Comparison of ENCODE assay signal across 8 mouse cellular contexts in the genomic region with DNA sequence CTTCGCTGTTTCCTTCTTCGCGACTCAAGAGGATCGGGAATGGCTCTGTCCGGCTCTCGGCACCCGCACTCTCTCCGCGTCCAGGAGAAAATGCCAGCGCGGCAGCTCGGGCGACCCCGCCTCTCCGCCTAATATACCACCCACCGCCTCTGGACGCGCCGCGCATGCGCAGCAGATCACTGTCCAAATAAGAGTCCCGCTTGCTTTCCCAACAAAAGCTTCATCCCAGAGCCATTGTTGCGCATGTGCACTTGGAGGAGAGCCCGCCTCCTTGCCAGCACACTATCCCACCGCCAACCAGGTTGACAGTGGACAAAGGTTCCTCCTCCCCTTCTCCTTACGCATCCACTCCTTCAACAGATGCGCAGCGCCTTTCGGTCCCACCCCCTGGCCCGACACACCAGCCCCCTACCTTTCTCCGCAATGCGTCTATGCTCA. TPM values are rescaled to one million over a fixed set of nuclear protein-coding genes. Genes with fewer than 3 reads are reported as not detected.
A peak's percentile ranks its signal among the peaks of the same experiment; 100 is the strongest.
DNase-seq lines count a peak whose midpoint lies in the region; ATAC-seq and TF ChIP-seq lines count a peak whose summit lies in the region.

A gene (minus strand): TSS at position 226 of the 438 bp plus-strand sequence.

- H3K4me1 ChIP-seq in E14TG2a.4 (replicated peaks; ENCODE audit: low read depth, low read length) = peaks cover 16% of the 10 kb centered on the region
- peaks cover 2% of the 10 kb centered on the region for H3K4me1 ChIP-seq in brown adipose tissue, adult 24 weeks (ENCODE audit: control insufficient read depth, insufficient read depth, insufficient read length, low read length)
- H3K4me1 ChIP-seq in forebrain, embryonic 11.5 days (replicated peaks; ENCODE audit: control insufficient read depth, insufficient read depth, low read length) = 0 out of 2 replicates have a peak, but pooled peaks cover 3% of the 10 kb centered on the region
- H3K4me1 ChIP-seq in heart, embryonic 15.5 days (replicated peaks) = peaks cover 11% of the 10 kb centered on the region
- H3K4me1 ChIP-seq in liver, embryonic 13.5 days (replicated peaks) = no peaks in the 10 kb centered on the region; the same call in 1 of the 2 replicates
- peaks cover 11% of the 10 kb centered on the region; the same call in 1 of the 2 replicates for H3K4me1 ChIP-seq in neural tube, embryonic 12.5 days

- ATAC-seq in forebrain, embryonic 11.5 days (replicated peaks; ENCODE audit: low FRiP score) = peak; percentile 89
- ATAC-seq in heart, embryonic 15.5 days (replicated peaks; ENCODE audit: insufficient number of reproducible peaks, insufficient read depth, low FRiP score, low read depth) = peak; percentile 93
- ATAC-seq in liver, embryonic 13.5 days (ENCODE audit: low read depth) = peak; percentile 82
- ATAC-seq in neural tube, embryonic 12.5 days (ENCODE audit: low FRiP score, low read depth) = peak; percentile 84

- DNase-seq in forebrain, embryonic 11.5 days (ENCODE audit: low spot score) = peak; percentile 94
- DNase-seq in kidney, postnatal 25 days = peak; percentile 93 to 97
- DNase-seq in liver, embryonic 13.5 days = peak; percentile 70
- DNase-seq in testis, postnatal 14 days (ENCODE audit: low spot score) = peak; percentile 94

- H3K9ac ChIP-seq in forebrain, embryonic 11.5 days (ENCODE audit: low read length) = peak within 1 kb of the TSS; percentile 81
- peak within 1 kb of the TSS; percentile 80 for H3K9ac ChIP-seq in heart, embryonic 15.5 days
- peak within 1 kb of the TSS; percentile 67 for H3K9ac ChIP-seq in liver, embryonic 13.5 days
- peak within 1 kb of the TSS; percentile 79 for H3K9ac ChIP-seq in neural tube, embryonic 12.5 days

- peak within 1 kb of the TSS; percentile 49 for H3K4me2 ChIP-seq in forebrain, embryonic 11.5 days (ENCODE audit: low read depth, low read length, severe bottlenecking)
- H3K4me2 ChIP-seq in heart, embryonic 15.5 days = peak within 1 kb of the TSS; percentile 61
- peak within 1 kb of the TSS; percentile 76 for H3K4me2 ChIP-seq in liver, embryonic 13.5 days
- peak within 1 kb of the TSS; percentile 58 for H3K4me2 ChIP-seq in neural tube, embryonic 12.5 days (replicated peaks)

- H3K27ac ChIP-seq in brown adipose tissue, adult 24 weeks (replicated peaks; ENCODE audit: low read depth, low read length) = peak within 1 kb of the TSS; percentile 61
- H3K27ac ChIP-seq in forebrain, embryonic 11.5 days (ENCODE audit: low read depth, low read length) = peak within 1 kb of the TSS; percentile 81
- peak within 1 kb of the TSS; percentile 89 for H3K27ac ChIP-seq in heart, embryonic 15.5 days
- H3K27ac ChIP-seq in liver, embryonic 13.5 days = no peak within 1 kb of the TSS
- peak within 1 kb of the TSS; percentile 79 for H3K27ac ChIP-seq in neural tube, embryonic 12.5 days

- H3K9me3 ChIP-seq in E14TG2a.4 (ENCODE audit: low read length) = no peaks in the 10 kb centered on the region
- no peaks in the 10 kb centered on the region for H3K9me3 ChIP-seq in forebrain, embryonic 11.5 days (ENCODE audit: control insufficient read depth, low read length)
- no peaks in the 10 kb centered on the region for H3K9me3 ChIP-seq in heart, embryonic 15.5 days (replicated peaks)
- H3K9me3 ChIP-seq in liver, embryonic 13.5 days (replicated peaks) = no peaks in the 10 kb centered on the region
- H3K9me3 ChIP-seq in neural tube, embryonic 12.5 days = no peaks in the 10 kb centered on the region

- 24% methylated on average over 32 of the region's 32 CpGs for WGBS in forebrain, embryonic 11.5 days
- WGBS in heart, embryonic 15.5 days = 16% methylated on average over 32 of the region's 32 CpGs
- 10% methylated on average over 32 of the region's 32 CpGs for WGBS in liver, embryonic 13.5 days (ENCODE audit: insufficient replicate concordance)
- 15% methylated on average over 32 of the region's 32 CpGs for whole genome bisulfite sequencing in neural tube, embryonic 12.5 days

- no peaks in the 10 kb centered on the region for H3K27me3 ChIP-seq in E14TG2a.4 (ENCODE audit: insufficient read depth, low read length)
- no peaks in the 10 kb centered on the region for H3K27me3 ChIP-seq in forebrain, embryonic 11.5 days (ENCODE audit: control insufficient read depth, insufficient read depth, low read length)
- no peaks in the 10 kb centered on the region; the same call in 1 of the 2 replicates for H3K27me3 ChIP-seq in heart, embryonic 15.5 days
- peaks cover 35% of the 10 kb centered on the region for H3K27me3 ChIP-seq in liver, embryonic 13.5 days
- H3K27me3 ChIP-seq in neural tube, embryonic 12.5 days (replicated peaks) = no peaks in the 10 kb centered on the region

- H3K36me3 ChIP-seq in E14TG2a.4 (ENCODE audit: insufficient read depth, low read length) = peaks cover 33% of the 10 kb centered on the region
- peaks cover 2% of the 10 kb centered on the region; the same call in 1 of the 2 replicates for H3K36me3 ChIP-seq in forebrain, embryonic 11.5 days (ENCODE audit: control insufficient read depth, insufficient read depth, low read length)
- peaks cover 32% of the 10 kb centered on the region for H3K36me3 ChIP-seq in heart, embryonic 15.5 days
- H3K36me3 ChIP-seq in liver, embryonic 13.5 days = no peaks in the 10 kb centered on the region
- peaks cover 25% of the 10 kb centered on the region for H3K36me3 ChIP-seq in neural tube, embryonic 12.5 days

- peak within 1 kb of the TSS; percentile 84 for H3K4me3 ChIP-seq in E14TG2a.4 (replicated peaks; ENCODE audit: low read length)
- peak within 1 kb of the TSS; percentile 98 for H3K4me3 ChIP-seq in brown adipose tissue, adult 24 weeks (ENCODE audit: insufficient read depth, low read depth, low read length)
- peak within 1 kb of the TSS; percentile 60 for H3K4me3 ChIP-seq in forebrain, embryonic 11.5 days (ENCODE audit: low read depth, low read length)
- peak within 1 kb of the TSS; percentile 68 for H3K4me3 ChIP-seq in heart, embryonic 15.5 days
- peak within 1 kb of the TSS; percentile 65 for H3K4me3 ChIP-seq in liver, embryonic 13.5 days (replicated peaks)
- H3K4me3 ChIP-seq in neural tube, embryonic 12.5 days = peak within 1 kb of the TSS; percentile 59

- no peak for TF ChIP-seq CTCF in E14TG2a.4 (conservative IDR thresholded peaks at IDR 0.05; ENCODE audit: low read length)

RNA-seq across cellular contexts. Expression of the gene that starts here (rescaled TPM):
- polyA plus RNA-seq in brown adipose tissue, adult 24 weeks (2012; ENCODE audit: insufficient read depth, insufficient read length, missing spikeins) = 75.6 and 84.7 TPM in 2 replicates
- 743 and 816 TPM in 2 replicates for polyA plus RNA-seq in forebrain, embryonic 11.5 days (2014; fragmentation: Nextera tagmentation; extraction: Ambion mirVana)
- 364 and 450 TPM in 2 replicates for polyA plus RNA-seq in heart, embryonic 15.5 days (2015; fragmentation: Nextera tagmentation; extraction: Ambion mirVana)
- 74.3 and 89.8 TPM in 2 replicates for polyA plus RNA-seq in liver, embryonic 13.5 days (2015; fragmentation: Nextera tagmentation; extraction: Ambion mirVana)
- polyA plus RNA-seq in neural tube, embryonic 12.5 days (2016; fragmentation: Nextera tagmentation; extraction: Ambion mirVana) = 951 and 981 TPM in 2 replicates
